In genomic region chr16:84111610-84112009, GRCm38 (mm10) we compare ENCODE assay signal across 13 mouse cellular contexts.
"Had no signal": no experiment of that assay in that cellular context is flagged by ENCODE, and none has a peak within 500 bp of the region (broad histone marks: within the 10 kb centered on the region; RNA-seq: fewer than 3 reads in every experiment).

No protein-coding gene starts in this region.

- DNase-seq: kidney, adult 18-20 months; kidney, adult 9 months; kidney, postnatal 14 days; kidney, postnatal 4 days; liver; lung, adult 18-20 months; lung, postnatal 10 days; lung, postnatal 36 days; midbrain, embryonic 14.5 days; spleen, adult 18-20 months; thymus, adult 2 months; thymus, postnatal 14 days; thymus, postnatal 4 days had no signal
